Mouse (Mus musculus): Measurements from ENCODE around the gene Olfr91.

Olfr91 gene

DNA sequence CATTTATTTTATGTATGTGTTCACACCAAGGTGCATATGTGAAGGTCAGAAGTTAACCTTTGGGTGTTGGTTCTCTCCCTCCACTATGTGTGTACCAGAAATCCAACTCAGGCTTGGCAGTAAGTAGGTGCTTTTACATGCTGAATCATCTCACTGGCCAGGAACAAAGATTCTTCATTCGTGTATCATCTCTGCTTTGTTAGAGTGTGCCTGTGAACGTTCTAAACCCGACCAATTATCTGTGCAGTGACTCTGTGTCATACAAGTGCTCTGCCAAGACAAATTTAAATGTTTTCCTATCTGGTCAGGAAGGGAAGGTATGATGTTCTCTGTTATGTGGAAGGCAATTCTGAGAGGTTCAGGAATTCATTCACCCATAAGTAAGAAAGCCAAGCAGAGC, 36.6 kb downstream of the Olfr91 start:
- no peak for DNase-seq (ENCODE audit: low spot score)

DNA sequence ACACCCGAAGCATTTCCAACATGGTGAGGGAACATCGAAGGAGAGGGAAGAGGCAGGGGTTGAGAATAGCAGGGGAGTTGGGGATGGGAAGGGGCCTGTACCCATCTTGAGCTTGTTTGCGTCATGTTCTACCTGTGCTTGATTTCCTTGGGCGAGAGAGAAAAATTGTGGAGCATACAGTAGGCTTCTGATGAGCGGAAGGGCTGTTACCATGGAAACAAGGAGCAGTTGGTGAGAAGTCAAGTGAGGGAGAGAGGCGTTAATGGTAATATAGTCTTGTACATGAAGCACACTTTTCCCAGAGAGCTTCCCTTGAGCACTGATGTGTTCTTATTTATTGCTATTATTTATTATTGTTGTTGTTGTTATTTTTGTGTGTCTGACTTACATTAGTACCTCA, 41.1 kb downstream of the Olfr91 start:
- DNase-seq (ENCODE audit: low spot score): no peak

DNA sequence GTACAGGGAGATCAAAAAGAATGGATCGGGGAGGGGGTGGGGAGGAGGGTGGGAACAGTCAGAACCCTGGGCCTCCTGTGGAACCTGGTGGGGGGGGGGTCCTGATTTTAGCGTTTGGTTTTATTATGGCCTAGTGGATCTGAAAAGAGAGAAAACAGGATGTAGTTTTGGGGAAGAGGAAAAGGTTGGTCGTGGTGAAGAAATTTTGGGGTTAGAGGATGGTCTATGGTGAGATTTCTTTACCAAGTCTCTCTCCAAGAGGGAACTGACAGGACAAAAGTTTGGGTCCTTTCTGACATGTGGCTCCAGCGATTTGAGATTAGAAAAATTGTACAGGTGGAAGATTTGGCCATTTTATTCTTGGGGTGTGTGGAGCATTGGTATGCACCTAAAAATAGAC, 46.3 kb downstream of the Olfr91 start:
- no peak for DNase-seq (ENCODE audit: low spot score)

DNA sequence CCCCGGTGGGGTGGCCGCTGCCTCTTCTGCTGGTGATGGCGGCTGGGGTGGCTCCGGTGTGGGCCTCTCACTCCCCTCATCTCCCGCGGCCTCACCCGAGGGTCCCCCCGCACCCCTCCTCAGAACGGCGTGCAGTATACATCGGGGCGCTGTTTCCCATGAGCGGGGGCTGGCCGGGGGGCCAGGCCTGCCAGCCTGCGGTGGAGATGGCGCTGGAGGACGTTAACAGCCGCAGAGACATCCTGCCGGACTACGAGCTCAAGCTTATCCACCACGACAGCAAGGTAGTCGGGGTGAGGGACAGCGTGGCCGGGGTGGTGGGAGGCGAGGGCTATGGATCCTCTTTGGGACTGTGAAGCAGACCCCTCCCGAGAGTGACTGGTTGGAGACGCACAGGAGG, 47.2 kb downstream of the Olfr91 start:
- no peak for DNase-seq (ENCODE audit: low spot score)

DNA sequence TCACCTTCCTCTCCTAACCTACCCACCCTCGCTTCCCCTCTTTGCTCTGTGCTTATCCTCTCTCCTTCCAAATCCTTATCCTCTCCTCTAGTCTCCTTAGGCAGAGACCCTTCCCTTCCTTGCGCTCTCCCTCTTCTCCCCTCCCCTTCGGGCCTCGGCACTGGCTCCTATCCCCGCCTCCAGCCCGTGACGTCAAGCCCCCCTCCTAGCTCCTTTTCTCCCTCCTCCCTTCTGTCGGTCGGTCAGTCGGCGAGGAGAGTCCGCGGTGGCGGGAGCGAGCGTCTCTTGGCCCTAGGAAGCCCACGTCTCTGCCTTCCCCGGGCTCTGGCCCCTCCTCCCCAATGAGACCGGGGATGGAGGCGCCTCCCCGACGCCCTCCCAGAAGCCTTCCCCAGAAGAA, 47.7 kb downstream of the Olfr91 start:
- DNase-seq (ENCODE audit: low spot score): peak; percentile 84

DNA sequence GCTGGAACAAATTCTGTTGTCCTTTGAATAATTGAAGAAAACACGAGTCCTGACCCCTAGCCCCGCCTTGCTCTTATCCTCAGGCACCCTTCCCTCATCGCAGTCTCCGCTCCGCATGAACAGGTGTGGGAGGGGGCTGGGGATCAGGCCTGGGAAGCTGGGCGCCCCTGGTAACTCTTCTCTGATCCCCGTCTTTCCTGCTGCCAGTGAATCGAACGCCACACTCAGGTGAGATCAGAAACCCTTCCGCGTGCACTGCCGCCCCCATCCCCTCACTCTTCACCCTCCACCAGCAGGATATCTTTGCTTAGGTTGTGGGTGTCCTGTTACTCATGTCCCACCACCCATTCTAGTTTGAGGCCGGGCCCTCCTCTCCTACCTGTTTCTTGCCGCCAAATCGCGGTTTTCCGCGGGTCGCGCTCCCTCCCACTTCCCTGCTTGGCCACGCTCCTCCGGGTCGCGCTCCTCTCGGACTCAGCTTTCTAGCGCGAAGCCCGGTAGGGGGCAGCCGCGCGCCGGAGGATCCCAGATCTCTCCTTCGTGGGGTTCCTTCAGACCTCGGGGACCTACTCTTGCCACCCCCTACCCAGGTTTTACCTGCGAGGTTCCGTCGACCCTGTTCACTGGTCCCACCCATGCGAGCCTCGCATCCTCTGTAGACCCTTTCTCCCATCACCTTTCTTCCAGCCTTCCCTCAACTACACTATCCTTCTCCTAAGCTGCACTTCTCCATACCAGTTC, 48.3 kb downstream of the Olfr91 start:
- DNase-seq (ENCODE audit: low spot score): peak; percentile 68

DNA sequence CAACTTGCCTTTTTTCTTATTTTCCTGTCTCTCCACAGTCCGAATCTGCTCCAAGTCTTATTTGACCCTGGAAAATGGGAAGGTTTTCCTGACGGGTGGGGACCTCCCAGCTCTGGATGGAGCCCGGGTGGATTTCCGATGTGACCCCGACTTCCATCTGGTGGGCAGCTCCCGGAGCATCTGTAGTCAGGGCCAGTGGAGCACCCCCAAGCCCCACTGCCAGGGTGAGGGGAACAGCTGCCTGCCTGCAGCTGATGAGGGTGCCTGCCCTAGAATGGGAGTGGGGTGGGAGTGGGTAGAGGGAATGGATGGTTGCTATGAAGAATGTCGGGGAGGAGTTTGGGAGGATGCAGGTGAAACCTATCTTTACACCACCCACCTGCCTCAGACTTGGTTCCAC, 49.7 kb downstream of the Olfr91 start:
- no peak for DNase-seq (ENCODE audit: low spot score)

DNA sequence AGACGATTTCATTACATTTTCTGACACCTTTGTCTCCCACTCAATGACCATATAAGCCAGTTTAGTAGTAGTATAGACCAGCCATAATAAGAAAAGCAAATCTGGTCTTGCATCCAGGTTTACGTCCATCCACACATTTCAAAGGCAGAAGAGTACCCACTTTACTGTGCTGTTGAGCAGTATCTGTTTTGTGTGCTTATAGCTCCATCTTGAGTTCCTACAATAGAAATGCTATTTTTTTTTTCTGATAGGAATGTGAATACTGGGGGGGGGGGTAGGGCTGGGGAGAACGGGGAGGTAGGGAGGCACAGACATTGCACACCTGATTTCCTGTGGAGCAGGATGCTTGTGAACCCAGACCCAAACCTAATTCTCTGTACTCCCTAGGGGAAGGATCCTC, 50.1 kb downstream of the Olfr91 start:
- no peak for DNase-seq (ENCODE audit: low spot score)

DNA sequence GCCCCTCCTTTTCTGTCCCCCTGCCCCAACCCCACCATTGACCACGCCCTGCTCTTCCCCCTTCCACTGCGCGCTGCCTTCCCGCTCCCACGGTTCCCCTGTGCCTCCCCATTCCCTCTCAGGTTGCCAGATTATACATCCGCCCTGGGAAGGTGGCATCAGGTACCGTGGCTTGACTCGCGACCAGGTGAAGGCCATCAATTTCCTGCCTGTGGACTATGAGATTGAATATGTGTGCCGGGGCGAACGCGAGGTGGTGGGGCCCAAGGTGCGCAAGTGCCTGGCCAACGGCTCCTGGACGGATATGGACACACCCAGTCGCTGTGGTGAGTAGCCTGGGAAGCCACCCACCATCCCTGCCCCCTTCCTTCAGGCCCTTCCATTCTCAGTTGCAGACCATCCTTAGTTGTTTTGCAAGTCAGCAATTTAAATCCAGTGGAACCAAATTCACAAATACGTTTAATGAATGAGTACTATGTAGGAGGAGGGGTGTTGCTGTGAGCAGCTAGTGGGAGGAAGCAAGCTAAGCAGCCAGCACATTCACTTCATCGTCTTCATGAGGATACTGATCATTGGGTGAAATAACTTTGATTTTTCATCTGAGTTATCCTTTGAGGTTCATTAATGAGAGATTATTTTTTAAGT, 50.6 kb downstream of the Olfr91 start:
- DNase-seq (ENCODE audit: low spot score): no peak

DNA sequence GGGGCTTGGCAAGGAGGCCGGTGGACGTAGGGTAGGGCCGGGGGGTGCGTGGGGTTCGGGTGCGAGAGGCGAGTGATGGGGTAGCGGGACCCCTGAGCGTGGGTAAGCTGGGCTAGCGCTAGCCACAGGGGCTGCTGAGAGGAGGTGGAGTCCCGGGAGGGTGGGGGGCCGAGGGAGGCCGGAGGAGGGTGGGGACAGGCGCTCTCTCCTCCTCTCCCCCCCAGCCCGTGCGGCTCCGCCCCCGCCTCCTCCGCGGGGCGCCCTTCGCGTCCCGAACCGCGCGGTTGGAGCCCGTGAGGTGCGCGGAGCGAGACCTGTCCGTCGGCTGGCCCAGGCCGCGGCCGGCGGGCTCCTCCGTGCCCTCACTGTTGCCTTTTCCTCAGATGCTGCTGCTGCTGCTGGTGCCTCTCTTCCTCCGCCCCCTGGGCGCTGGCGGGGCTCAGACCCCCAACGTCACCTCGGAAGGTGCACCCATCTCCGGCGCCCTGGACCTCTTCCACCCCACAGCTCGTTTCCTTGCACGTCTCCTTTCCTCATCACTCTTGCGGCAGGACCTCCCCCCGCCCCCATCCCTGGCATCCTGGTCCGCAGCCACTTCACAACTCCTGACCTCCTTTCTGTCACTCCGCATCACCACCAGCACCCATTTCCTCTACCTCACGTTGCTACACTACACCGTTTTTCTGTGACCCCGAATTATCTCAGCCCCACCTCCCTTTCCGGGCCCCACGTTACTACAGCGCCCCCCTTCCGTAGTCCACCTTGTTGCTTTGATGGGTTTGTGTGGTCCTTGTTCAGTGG, 51.6 kb downstream of the Olfr91 start:
- DNase-seq (ENCODE audit: low spot score): no peak

DNA sequence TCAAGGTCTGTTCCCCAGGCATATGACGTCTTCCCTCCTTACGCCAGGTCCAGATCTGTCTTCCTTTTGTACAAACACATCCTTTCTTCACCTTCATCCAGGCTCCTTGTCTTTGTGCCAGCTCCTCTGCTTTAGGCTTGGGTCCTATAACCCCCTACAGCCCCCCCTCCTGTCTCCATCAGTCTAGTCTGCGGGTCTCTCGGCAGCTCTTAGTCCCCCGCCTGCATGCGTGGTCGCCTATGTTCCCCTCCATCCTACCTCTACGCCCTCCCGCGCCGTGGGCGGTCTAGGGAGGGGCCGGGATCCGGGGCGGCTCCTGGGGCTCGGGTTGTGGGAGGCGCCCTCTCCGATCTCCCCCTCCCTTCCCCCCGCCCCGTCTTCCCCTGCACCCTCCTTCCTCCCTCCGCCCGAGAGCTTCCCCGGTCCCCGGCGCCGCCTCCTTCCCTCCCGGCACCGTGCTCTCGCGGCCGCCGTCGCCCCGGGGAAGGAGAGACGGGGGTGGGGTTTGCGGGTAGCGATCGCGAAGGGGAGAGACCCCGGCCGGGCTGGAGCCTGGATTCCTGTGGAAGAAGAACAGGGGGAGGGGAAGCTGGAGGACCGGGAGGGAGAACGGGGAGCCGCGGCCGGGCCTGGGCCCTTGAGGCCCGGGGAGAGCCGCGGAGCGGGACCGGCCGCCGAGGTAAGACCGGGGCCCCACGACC, 52.3 kb downstream of the Olfr91 start, which contains the start of gene Gabbr1:
TSS of gene Gabbr1 (plus strand) at position 356 of the 701 bp plus-strand sequence.
- peak; percentile 73 for DNase-seq (ENCODE audit: low spot score)

DNA sequence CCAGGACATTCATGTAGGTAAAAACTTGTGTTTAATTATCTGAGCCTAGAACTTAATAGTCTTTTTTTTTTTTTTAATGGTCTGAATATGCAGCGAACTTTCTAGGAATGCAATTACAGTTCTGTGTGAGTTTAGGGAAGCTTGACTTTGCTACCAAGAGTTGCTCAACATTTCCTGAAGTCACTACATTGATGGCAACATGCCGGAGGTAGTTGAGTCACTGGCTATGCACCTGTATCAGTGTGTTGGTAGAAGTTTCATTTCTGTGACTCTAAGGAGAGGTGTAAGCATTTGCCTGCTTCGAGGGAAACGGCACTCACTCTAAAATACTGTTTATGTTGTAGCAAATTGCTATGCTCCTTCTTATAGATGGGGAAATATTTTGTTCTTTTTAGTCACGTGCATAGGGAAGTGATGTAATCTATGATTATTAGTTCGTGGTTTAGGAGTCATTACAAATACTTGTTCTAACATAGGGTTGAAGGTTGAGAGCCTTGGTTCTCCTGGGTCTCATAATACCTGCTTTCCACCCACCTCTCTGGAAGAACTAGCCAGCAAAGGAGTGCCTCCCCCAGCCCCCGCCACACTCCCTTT, 53.3 kb downstream of the Olfr91 start:
- DNase-seq (ENCODE audit: low spot score): no peak
